Mouse (Mus musculus) fat pad, adult 2 months (tissue): Measurements from ENCODE around the gene Opa1.

Experiments used
- DNase-seq: peaks from one replicate; pipeline ENCODE4 v3.0.0-alpha.2; 2011; ENCODE audit warnings: low read depth, low spot score; ENCODE audit errors: extremely low read depth

Opa1 gene

GRCm38 (mm10) chr16:29656187-29656825, 77.2 kb downstream of the Opa1 start:
- DNase-seq = no peak

GRCm38 (mm10) chr16:29656901-29657300, 77.8 kb downstream of the Opa1 start:
- DNase-seq = no peak

GRCm38 (mm10) chr16:29657650-29658548, 78.8 kb downstream of the Opa1 start:
- no peak for DNase-seq

GRCm38 (mm10) chr16:29659101-29659810, 80.1 kb downstream of the Opa1 start:
- DNase-seq = no peak

- no peak for DNase-seq
These were observed 84.1 kb downstream of the Opa1 start for GRCm38 (mm10) chr16:29663042-29663758.

GRCm38 (mm10) chr16:29664392-29664791, 85.3 kb downstream of the Opa1 start:
- DNase-seq = no peak

GRCm38 (mm10) chr16:29666991-29667701, 88.0 kb downstream of the Opa1 start:
- DNase-seq = no peak

- DNase-seq = no peak
These were observed 88.5 kb downstream of the Opa1 start for GRCm38 (mm10) chr16:29667702-29668061.

GRCm38 (mm10) chr16:29668451-29668850, 89.3 kb downstream of the Opa1 start:
- no peak for DNase-seq

GRCm38 (mm10) chr16:29670806-29671205, 91.7 kb downstream of the Opa1 start:
- no peak for DNase-seq

- DNase-seq = no peak
These were observed 94.1 kb downstream of the Opa1 start for GRCm38 (mm10) chr16:29673230-29673629.

- no peak for DNase-seq
These were observed 100.5 kb downstream of the Opa1 start for GRCm38 (mm10) chr16:29679607-29680006.

GRCm38 (mm10) chr16:29680548-29681175, 101.5 kb downstream of the Opa1 start:
- DNase-seq = no peak

- no peak for DNase-seq
These were observed 103.7 kb downstream of the Opa1 start for GRCm38 (mm10) chr16:29682555-29683431.

- DNase-seq = no peak
These were observed 104.4 kb downstream of the Opa1 start for GRCm38 (mm10) chr16:29683563-29683962.

- DNase-seq = no peak
These were observed 105.0 kb downstream of the Opa1 start for GRCm38 (mm10) chr16:29684111-29684510.

GRCm38 (mm10) chr16:29684641-29685040, 105.5 kb downstream of the Opa1 start:
- no peak for DNase-seq

GRCm38 (mm10) chr16:29686141-29686540, 107.0 kb downstream of the Opa1 start:
- no peak for DNase-seq
